Mouse (Mus musculus): ENCODE measurements around the gene Tsfm.

Gene Tsfm

GRCm38 (mm10) chr10:126988513-126989165, 42.0 kb downstream of the Tsfm start:
- CTCF ChIA-PET, result no interaction called here

- CTCF ChIA-PET, result no interaction called here
These were observed 43.2 kb downstream of the Tsfm start for GRCm38 (mm10) chr10:126987183-126988118.

DNA sequence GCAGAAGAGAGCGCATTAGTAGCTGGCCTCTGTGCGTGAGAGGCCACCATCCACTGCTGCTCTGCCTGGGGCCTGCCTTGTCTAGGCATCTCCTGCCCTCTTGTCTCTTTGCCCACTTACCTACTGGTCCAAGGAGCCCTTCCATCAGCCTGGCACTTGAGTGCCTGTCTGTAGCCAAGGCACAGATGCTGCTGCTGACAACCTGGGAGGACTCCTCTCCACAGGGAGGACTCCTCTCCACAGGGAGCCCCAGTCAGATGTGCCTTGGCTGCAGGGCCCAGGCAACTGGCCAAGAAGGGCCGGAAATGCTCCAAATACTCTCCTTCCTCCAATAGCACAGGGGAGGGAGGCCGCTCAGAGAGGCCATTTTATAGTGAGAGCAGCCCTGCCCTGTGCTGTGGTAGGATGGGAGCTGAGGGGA, 44.1 kb downstream of the Tsfm start:
- CTCF ChIA-PET, result no interaction called here

DNA sequence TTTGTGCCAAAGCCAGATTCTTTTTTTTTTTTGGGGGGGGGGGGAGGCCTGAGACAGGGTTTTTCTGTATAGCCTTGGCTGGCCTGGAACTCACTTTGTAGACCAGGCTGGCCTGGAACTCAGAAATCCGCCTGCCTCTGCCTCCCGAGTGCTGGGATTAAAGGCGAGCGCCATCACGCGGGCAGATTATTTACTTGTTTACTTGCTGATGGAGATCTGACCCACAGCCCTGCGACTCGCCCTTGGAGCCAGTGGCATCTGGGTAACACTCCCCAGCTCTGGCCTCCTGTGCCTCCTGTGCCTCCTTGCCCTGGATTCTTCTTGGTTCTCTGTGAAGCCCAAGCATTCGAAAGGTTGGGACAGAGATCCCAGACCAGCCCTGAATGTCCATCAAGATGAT, 45.1 kb downstream of the Tsfm start:
- CTCF ChIA-PET, result interaction anchor here (0.6 kb wide), 1 partner anchor 23 kb away, joined by 7 read pairs; no protein-coding TSS in a partner anchor

DNA sequence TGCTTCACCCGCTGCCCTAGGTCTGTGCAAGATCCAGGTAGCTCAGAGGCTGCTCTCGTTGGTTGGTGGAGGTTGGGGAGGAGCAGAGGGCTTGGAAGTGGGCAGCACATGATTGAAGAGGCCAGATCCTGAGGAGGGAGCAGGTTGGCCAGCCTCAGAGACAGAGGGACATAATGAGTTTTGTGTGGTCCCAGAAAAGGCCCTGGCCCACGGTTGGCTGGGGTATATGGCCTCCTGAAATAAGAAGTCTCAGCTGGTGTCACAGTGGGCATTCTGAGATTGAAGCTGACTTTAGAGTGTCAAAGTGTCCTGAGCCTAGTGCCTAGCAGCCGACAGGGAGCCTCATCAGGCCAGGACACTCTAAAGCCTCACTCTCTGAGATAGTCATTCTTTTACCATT, 45.5 kb downstream of the Tsfm start:
- CTCF ChIA-PET, result no interaction called here

DNA sequence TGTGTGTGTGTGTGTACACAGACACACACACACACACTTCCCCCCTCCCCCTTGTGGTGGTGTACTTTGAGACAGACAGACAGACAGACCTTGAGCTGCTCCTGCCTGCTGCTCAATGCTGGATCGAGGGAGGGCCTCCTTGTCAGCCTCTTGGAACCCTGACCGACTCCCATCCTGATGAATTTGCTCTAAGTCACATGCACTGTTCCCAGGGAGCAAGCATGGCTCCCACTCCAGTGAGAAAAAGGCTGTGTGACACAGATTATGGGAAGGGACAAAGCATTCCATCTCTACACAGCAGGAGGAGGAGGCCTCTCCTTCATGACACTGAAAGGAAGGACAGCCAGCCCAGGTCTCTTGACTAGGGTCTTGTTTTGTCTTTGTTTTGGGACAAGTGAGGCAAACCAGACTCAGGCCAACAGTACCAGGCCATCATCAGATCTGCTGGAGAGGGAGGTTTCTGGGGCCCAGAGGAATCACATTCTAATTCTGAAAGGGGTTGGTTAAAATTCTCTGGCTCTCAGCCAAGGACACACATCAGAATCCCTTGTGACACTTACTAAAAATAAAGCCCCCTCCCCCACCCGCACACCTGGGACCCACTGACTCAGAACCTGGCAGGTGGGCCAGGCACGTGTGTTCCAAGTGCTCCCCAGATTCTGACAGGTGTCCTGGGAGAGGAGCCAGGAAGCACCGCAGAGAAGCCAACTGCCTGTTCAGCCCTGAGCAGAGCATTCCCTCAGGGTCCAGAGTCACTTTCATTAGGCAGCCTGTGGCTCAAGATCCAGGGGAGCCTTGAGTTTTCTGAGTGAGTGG, 46.2 kb downstream of the Tsfm start:
- CTCF ChIA-PET, result no interaction called here

- CTCF ChIA-PET, result no interaction called here
These were observed 47.4 kb downstream of the Tsfm start for GRCm38 (mm10) chr10:126983193-126983725.

DNA sequence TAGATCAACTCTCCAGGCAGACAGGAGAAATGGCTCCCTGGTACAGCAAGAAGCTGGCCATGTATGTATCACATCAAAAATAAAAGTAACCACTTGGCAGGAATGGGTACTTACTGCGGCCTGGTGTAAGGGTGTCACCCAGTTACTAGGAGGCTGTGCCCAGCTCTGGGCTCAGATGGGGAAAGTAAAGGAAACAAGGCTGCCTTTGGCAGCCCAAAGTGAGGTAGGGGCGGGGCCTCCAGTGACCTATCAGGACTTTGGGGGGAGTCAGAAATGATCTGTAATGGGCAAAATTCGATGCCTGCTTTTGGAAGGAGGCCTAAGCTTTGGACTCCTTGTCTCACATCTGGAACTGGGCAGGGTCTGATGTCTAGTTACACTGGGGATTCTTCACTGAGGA, 48.9 kb downstream of the Tsfm start:
- CTCF ChIA-PET, result no interaction called here

GRCm38 (mm10) chr10:126980933-126981530, 49.6 kb downstream of the Tsfm start:
- CTCF ChIA-PET, result interaction anchor here (0.6 kb wide), 1 partner anchor 57 kb away, joined by 4 read pairs; no protein-coding TSS in a partner anchor

DNA sequence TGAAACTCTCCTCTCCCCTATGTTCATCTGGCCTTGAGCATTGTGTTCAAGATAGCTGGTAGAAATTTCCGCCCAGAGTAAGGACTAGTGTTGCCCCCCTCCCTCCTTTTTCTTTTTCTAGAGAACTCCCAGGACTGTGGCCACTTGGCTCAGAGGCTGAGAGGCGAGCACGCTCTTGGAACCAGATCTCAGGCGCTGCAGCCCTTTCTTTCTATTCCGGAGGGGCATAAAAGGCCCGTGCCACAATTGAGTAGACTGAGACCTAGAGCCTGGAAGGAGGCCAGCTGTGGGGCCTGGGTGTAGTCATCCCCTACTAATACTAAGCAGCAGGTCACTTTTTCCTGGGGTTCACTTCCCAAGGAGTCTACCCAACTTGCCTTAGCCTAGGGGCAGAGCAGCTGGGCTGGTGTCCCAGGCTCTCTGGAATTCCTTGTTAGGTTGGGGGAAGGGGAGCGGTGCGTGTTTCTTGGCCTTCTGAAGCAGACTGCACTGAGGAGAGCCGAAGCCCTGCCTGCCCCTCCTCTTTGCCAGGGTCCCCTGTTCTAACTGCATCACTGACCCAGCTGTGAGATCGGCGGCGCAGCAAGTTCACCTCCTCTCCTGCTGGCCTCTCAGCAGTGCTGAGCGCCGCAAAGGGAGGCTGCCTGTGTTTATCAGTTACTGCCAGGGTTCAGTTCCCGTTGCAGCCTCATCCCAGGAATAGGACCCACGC, 50.3 kb downstream of the Tsfm start:
- CTCF ChIA-PET, result interaction anchor here (0.6 kb wide), 1 partner anchor 57 kb away, joined by 4 read pairs; no protein-coding TSS in a partner anchor

DNA sequence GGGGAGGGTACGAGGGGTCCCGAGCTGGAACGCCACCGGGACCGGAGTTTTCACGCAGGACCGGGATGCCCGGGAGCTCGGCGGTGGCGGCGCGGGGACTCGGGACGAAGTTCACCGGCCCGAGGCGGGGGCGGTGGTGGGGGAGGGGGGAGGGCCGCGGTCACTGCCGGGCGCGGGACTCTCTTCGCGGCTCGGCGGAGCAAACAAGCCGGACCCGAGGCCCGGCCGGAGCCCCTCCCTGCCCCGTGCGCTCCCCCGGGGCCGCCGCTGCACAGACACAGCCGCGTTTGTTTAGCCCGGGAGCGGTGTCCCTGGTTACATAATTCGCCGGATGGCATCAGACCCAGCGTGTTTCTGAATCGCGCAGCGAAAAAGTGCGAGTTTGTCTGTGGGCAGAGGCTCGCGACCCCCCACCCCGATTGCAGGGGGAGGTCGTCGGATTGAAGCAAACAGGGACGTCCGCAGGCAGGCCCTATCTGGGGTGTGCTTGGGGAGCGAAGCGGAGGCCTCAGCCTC, 50.9 kb downstream of the Tsfm start:
- CTCF ChIA-PET, result no interaction called here

- CTCF ChIA-PET, result no interaction called here
These were observed 51.5 kb downstream of the Tsfm start for GRCm38 (mm10) chr10:126979121-126979635.

GRCm38 (mm10) chr10:126978277-126978994, 52.2 kb downstream of the Tsfm start, which contains the start of gene Ctdsp2:
TSS of gene Ctdsp2 (plus strand) at chr10:126978717.
- CTCF ChIA-PET, result no interaction called here

DNA sequence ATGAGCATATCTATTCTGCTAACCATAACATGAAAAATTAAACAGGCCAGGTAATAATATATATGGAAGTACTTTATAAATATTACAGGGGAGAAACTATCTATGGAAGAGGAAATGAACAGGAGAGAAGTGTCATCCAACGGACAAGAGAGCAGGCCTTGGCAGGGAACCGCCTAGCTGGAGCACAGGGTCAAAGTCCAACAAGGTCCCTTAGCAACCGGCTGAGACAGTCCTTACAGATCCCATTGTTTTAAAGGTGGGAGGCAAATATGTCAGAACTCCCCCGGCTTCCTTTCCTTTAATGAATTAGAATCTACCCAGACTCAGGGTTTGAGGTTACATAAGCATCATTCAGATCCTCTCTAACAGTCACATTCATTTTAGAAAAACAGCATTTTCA, 53.6 kb downstream of the Tsfm start:
- CTCF ChIA-PET, result interaction anchor here (0.7 kb wide), 1 partner anchor 15 kb away, joined by 6 read pairs; no protein-coding TSS in a partner anchor

GRCm38 (mm10) chr10:126975706-126976105, 54.9 kb downstream of the Tsfm start:
- CTCF ChIA-PET, result interaction anchor here (0.7 kb wide), 1 partner anchor 100 kb away, joined by 6 read pairs; no protein-coding TSS in a partner anchor

GRCm38 (mm10) chr10:126972988-126973387, 57.7 kb downstream of the Tsfm start:
- CTCF ChIA-PET, result no interaction called here

- CTCF ChIA-PET, result no interaction called here
These were observed 58.5 kb downstream of the Tsfm start for GRCm38 (mm10) chr10:126972051-126972725.

- CTCF ChIA-PET, result interaction anchor here (0.6 kb wide), 1 partner anchor 70 kb away, joined by 3 read pairs; no protein-coding TSS in a partner anchor
These were observed 59.1 kb downstream of the Tsfm start for GRCm38 (mm10) chr10:126971363-126972050.
